8 mouse cellular contexts compared by ENCODE assay signal in genomic region chrX:134808755-134809224, GRCm38 (mm10). TPM values are rescaled to one million over a fixed set of nuclear protein-coding genes. Genes with fewer than 3 reads are reported as not detected.
A peak's percentile ranks its signal among the peaks of the same experiment; 100 is the strongest.
DNase-seq lines count a peak whose midpoint lies in the region; ATAC-seq lines count a peak whose summit lies in the region.

Gene Armcx2 (minus strand): TSS chrX:134809221.

- ATAC-seq in inflammation-experienced regulatory T-cells, adult 6 months = peak; percentile 83
- peak; percentile 91 for ATAC-seq in megakaryocyte progenitor cell, adult 5-6 weeks (replicated peaks; ENCODE audit: poor library complexity)

- no peak for DNase-seq in urinary bladder, adult 2 months (ENCODE audit: low spot score)
- DNase-seq in urinary bladder, postnatal 25 days (ENCODE audit: low spot score) = no peak
- peak; percentile 60 for DNase-seq in cerebellum, postnatal 36 days
- peak; percentile 22 for DNase-seq in gastrocnemius, postnatal 25 days
- DNase-seq in left cerebral cortex, postnatal 14 days (ENCODE audit: low spot score in 2 of 2) = peak; percentile 59 to 67
- peak; percentile 32 for DNase-seq in right cerebral cortex, postnatal 25 days

- intact Hi-C loops in left cerebral cortex, postnatal 14 days (cut with DNase I) = loop anchor here (5.0 kb wide), 1 partner anchor 41 kb away; no protein-coding TSS in a partner anchor

RNA-seq across cellular contexts. Expression of gene Armcx2, which starts in this region (rescaled TPM):
- 10.6 and 13.1 TPM in 2 replicates for polyA plus RNA-seq in urinary bladder, adult 2 months (2012; rRNA removed)
- total RNA-seq in gastrocnemius, postnatal 25 days (2021) = 1 to 10 TPM; 4.8 to 5.0 TPM
- 10 to 100 TPM in 1 of 3 experiments, 1 to 10 TPM in 2; 2.5 to 11.0 (median 9.6) TPM for polyA plus RNA-seq in inflammation-experienced regulatory T-cells, adult 6 months (2017; shearing (Covaris generic))
- 10 to 100 TPM; 80.9 to 81.9 TPM for total RNA-seq in left cerebral cortex, postnatal 14 days (2021)
- 11.9 and 15.8 TPM in 2 replicates for total RNA-seq in megakaryocyte progenitor cell, adult 5-6 weeks (2015)
- total RNA-seq in megakaryocyte progenitor cell, adult 5-6 weeks (2017) = 9.5 and 12.3 TPM in 2 replicates

Comparison
In these comparisons a context has a peak if more than half of its experiments do, and no peak if none do; other contexts are left out.
1. RNA of gene Armcx2 (total RNA-seq): 80.9 to 81.9 TPM in left cerebral cortex, postnatal 14 days; 9.5 to 15.8 TPM in megakaryocyte progenitor cell, adult 5-6 weeks and 4.8 to 5.0 TPM in gastrocnemius, postnatal 25 days; every median in the first group is over 4 times any median in the second.
2. DNase-seq: peak in cerebellum, postnatal 36 days (2 of 2), gastrocnemius, postnatal 25 days (single experiment), left cerebral cortex, postnatal 14 days (2 of 2) and right cerebral cortex, postnatal 25 days (single experiment); none in urinary bladder, adult 2 months (single experiment) and urinary bladder, postnatal 25 days (single experiment).